Mouse (Mus musculus): Measurements from ENCODE around the gene Arfgef2. TPM values are rescaled to one million over a fixed set of nuclear protein-coding genes. Genes with fewer than 3 reads are reported as not detected.

Gene Arfgef2
- total RNA-seq, 2 experiments from 2014 or later, result 14.8 to 15.2 TPM

- no peak for ATAC-seq (replicated peaks; ENCODE audit: poor library complexity)
These were observed 51.0 kb downstream of the Arfgef2 start for GRCm38 (mm10) chr2:166856366-166856765.

DNA sequence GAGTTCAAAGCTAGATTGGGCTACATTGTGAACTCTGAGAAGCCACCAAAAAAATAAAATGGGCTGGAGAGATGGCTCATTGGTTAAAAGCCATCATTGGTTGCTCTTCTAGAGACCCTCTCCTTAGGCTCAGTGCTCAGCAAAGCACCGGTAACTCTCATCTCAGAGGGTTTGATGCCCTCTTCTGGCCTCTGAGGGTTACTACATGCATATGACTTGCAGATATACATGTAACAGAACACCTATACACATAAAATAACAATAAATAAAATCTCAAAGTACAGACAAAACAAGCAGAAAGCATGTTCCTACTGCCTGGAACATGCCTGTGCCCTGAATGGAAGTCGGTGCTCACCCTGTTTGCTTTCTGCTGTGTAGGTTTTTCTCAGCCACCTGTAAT lies 51.7 kb downstream of the Arfgef2 start:
- ATAC-seq (replicated peaks; ENCODE audit: poor library complexity), result peak; percentile 86

GRCm38 (mm10) chr2:166859214-166859613 lies 53.8 kb downstream of the Arfgef2 start:
- no peak for ATAC-seq (replicated peaks; ENCODE audit: poor library complexity)

GRCm38 (mm10) chr2:166862505-166862904 lies 57.1 kb downstream of the Arfgef2 start:
- ATAC-seq (replicated peaks; ENCODE audit: poor library complexity), result no peak

DNA sequence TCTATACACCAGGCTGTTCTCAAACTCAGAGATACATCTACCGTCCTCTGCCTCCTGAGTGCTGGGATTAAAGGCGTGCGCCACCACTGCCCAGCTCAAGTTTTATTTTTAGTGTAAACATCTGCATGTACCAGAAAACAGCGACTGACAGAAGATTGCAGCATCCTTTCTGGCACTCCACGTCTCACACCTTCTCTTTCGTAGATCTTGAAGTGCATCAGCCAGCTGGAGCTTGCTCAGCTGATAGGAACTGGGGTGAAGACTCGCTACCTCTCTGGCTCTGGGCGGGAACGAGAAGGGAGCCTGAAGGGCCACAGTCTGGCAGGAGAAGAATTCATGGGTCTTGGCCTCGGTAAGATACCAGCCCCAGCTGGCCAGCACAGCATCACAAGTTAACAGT lies 60.1 kb downstream of the Arfgef2 start:
- ATAC-seq (replicated peaks; ENCODE audit: poor library complexity), result no peak; the same call in 1 of the 2 replicates

GRCm38 (mm10) chr2:166870271-166870865 lies 65.0 kb downstream of the Arfgef2 start:
- ATAC-seq (replicated peaks; ENCODE audit: poor library complexity), result no peak

DNA sequence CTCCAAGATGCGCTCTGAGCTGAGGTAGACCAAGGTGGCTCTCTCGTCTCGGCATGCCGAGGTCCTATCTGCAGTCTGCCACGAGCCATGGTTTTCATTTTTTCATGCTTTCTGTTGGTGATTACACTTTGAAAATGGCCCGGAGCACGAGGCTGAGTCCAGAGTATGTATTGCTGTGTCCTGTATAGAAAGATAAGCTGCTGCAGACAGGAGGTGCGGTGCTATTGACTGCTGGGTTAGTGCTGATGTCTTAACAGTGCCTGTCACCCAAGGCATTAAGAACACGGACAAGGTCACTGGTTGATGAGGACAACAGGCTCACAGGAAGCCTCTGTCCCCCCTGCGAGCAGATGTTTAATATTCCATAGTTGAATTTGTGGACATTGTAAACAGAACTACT lies 65.5 kb downstream of the Arfgef2 start:
- no peak for ATAC-seq (replicated peaks; ENCODE audit: poor library complexity)

DNA sequence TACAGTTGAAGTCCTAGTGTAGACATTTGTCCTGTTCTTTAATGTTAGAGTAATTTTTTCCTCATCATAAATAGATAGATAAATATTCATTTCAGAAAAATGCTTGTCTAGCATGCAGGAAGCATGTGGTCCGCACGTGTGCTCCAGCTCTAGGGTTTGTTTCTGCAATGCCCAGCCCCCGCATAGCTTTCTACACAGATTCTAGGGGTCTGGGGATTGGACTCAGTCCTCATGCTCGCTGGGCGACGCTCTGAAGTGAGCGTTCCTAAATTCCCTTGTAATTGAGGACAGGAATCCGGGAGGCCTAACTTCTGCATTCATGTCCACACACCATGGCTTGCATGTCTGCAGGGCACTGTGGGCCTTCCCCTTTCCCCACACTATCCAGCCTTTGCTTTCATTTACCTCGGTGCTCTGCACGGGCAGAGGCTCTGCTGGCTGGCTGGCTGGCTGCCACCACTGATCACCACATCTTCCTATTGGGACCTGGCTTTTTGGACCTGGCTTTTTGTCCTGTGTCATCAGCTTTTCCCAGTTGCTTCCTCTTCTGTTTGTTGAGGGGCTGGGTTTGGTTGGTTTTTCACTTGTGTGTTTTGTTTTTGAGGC lies 69.4 kb downstream of the Arfgef2 start:
- ATAC-seq (replicated peaks; ENCODE audit: poor library complexity), result peak; percentile 72

GRCm38 (mm10) chr2:166875561-166875960 lies 70.2 kb downstream of the Arfgef2 start:
- ATAC-seq (replicated peaks; ENCODE audit: poor library complexity), result peak; percentile 70

- no peak for ATAC-seq (replicated peaks; ENCODE audit: poor library complexity)
These were observed 70.9 kb downstream of the Arfgef2 start for GRCm38 (mm10) chr2:166876331-166876730.

DNA sequence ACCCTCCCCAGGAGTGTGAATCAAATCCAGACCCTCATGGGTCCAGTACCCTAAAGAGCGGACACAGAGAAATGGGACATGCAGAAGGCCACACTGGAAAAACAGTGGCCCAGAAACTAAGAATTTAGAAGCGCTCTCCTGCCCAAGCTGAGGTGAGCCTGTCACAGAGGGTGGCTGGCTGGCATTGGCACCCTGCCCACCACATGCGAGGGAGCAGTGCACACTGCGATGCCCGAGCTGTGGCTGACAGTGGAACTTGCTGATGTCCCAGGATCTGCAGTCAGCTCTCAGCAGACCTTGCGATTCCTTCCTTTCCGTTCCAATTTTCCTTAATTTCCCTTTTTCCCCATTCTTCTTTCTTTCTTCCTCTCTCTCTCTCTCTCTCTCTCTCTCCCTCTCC lies 79.7 kb downstream of the Arfgef2 start:
- ATAC-seq (replicated peaks; ENCODE audit: poor library complexity), result peak; percentile 78

DNA sequence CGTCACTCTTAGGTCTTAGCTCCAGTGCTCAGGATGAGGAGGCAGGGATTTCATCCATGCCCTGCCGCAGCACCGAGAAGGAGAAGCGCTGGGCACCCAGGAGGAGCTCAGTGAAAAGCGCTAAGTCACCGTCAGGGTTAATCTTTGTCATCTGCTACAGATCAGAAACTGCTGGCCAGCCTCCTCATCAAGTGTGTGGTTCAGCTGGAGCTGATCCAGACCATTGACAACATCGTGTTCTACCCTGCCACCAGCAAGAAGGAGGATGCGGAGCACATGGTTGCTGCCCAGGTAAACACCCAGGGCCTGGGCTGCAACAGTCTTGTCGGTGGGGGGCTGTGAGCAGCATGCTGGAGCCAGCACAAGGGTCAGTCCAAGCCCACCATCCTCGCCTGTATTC lies 80.2 kb downstream of the Arfgef2 start:
- ATAC-seq (replicated peaks; ENCODE audit: poor library complexity), result peak; percentile 68

DNA sequence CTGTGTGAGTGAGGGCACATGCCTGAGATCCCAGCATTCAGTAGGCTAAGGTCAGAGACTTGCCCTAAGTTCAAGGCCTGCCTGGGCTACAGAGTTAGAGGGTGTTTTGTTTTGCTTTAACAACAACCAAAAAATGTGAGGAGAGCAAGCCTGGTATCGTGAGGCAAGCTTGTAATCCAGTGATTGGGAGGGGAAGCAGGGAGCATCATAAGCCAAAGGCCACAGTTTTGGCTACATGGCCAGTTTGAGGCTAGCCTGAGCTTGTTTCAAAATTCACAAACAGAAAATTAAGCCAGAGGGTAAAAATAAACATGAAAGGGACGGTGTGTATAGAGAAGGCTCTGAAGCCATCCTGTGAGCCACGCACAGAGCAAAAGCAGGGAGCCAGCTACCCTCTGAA lies 80.8 kb downstream of the Arfgef2 start:
- ATAC-seq (replicated peaks; ENCODE audit: poor library complexity), result no peak

DNA sequence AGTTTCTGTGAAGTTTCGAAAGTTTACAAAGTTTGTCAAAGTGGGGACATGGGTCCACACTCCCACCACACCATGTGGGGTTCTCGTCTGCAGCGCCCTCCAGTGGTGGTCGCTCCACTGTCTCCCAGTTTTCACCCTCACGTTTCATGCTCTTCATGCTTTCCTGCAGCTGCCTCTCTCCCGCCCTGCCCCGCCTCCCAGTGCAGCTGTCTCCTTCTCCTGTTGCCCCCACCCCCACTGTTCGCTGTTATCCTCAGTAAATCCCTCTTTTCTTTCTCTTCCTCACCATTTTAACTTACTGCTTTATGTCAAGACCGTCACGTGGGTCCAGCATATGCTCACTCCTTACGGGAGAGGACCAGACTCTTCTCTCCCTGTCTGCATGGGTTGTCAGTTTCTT lies 82.4 kb downstream of the Arfgef2 start:
- peak; percentile 58 for ATAC-seq (replicated peaks; ENCODE audit: poor library complexity)

GRCm38 (mm10) chr2:166891366-166891880 lies 86.0 kb downstream of the Arfgef2 start:
- ATAC-seq (replicated peaks; ENCODE audit: poor library complexity), result peak; percentile 42; the same call in 1 of the 2 replicates

DNA sequence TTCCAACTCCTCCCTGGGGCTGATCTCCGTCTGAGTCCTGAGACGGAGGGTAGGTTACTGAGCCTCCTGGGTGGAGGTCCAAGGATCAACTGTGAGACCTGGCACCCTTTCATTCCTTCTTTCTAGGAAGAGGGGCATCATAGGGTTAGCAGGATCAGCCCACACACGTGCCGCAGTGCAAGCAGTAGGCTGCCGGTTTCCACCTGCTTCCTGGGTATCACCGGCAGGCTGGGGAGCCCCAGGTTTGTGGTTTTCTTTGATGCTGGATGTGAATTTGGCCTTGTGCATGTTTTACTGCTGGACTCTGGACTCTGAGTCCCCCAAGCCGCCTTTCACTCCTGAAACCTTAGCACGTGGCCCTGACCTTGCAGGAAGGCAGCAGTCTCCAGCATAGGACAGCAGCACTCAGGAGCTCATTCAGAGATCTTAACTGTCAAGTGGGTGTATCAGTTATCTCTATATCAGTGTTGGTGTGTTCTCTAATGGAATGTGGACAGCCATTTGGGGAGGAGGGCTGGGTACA lies 86.8 kb downstream of the Arfgef2 start:
- no peak for ATAC-seq (replicated peaks; ENCODE audit: poor library complexity)

GRCm38 (mm10) chr2:166893036-166893435 lies 87.6 kb downstream of the Arfgef2 start:
- ATAC-seq (replicated peaks; ENCODE audit: poor library complexity), result no peak

DNA sequence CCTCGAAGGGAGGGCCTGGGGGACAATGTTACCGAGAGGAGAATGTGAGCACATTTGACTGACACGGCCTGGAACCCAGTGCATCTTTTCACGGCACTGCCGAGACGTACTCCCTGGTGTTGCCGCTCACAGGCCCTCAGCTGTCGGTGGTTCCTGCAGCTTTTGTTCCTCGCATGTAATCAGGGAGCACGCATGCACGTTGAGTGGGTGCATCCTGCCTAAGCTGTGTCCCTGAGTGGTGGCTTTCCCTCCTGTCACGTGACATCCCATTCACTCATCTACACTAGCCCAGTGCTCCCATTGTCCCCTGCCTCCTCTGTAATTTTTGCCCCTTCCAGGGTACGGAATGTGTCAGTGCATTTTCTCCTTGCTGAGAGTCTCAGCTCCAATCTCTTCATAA lies 91.0 kb downstream of the Arfgef2 start:
- ATAC-seq (replicated peaks; ENCODE audit: poor library complexity), result no peak

DNA sequence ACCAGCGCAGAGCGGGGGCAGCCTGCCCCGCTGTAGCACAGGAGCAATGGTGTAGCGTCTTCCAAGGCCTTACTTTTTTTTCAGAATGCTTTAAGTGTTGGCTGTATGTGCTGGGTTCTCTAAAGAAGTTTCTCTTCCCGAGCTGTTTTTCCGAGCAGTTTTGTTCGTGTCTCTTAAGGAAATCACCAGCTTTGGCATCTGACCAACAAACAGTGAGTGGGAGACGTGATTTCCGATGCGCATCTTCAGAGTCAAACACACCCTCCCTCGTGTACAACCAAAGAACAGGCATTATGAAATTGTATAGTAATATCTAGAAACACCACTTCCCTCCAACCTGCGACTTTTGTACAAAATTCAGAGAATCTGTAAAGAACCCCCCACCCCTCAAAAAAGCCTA lies 91.6 kb downstream of the Arfgef2 start:
- ATAC-seq (replicated peaks; ENCODE audit: poor library complexity), result no peak

GRCm38 (mm10) chr2:166899161-166899560 lies 93.8 kb downstream of the Arfgef2 start:
- ATAC-seq (replicated peaks; ENCODE audit: poor library complexity), result peak; percentile 25; the same call in 1 of the 2 replicates

- no peak for ATAC-seq (replicated peaks; ENCODE audit: poor library complexity)
These were observed 94.4 kb downstream of the Arfgef2 start for GRCm38 (mm10) chr2:166899746-166900145.

GRCm38 (mm10) chr2:166900792-166901505 lies 95.6 kb downstream of the Arfgef2 start:
- ATAC-seq (replicated peaks; ENCODE audit: poor library complexity), result no peak
